Mouse (Mus musculus) kidney, adult 2 months (tissue): Measurements from ENCODE around the gene Galnt17.

ENCODE experiments used
- CTCF ChIP-seq: fragments of 200-500 bp; conservative IDR thresholded peaks from 2 replicates; pipeline ENCODE4 v1.5.1; 2011; ENCODE audit warnings: low read depth, mild to moderate bottlenecking, control low read depth, low read length, moderate library complexity, mixed read lengths; ENCODE audit not compliant: insufficient read depth, insufficient read length
- POLR2A ChIP-seq: fragments of 200-500 bp; IDR thresholded peaks from one replicate; pipeline ENCODE4 v1.6.1; 2011; ENCODE audit warnings: low read depth, low read length, control low read depth

DNA sequence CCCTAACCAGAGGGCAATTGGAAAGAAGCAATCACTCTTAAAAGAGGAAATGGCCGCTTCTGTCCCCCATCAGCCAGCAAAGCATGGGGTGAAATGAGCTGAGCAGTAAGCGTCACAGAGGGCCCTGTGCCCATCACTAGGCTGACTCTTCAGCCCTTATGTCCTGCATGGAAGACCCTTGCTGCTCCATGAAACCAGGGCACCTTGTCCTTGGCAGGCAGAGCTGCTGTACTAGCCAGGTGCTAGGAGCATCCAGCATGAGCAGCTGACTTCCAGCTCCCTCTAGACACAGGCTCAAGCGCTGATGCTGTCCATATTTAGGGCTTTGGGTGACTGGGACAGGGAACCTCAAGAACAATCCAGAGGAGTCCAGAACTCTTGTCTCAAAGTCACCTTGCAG lies 432.9 kb downstream of the Galnt17 start:
- TF ChIP-seq CTCF (no peak), POLR2A (no peak)
